Mouse (Mus musculus) heart, postnatal 0 days (tissue): ENCODE data around the gene Scamp5.

ENCODE experiments used
- CTCF ChIP-seq: IDR thresholded peaks from 2 replicates; pipeline ENCODE4 v1.5.1; 2016; ENCODE audit warnings: antibody characterized with exemption, control low read depth, low read depth
- EP300 ChIP-seq: IDR thresholded peaks from 2 replicates; pipeline ENCODE4 v1.6.1; 2016; ENCODE audit warnings: antibody characterized with exemption, low read depth

DNA sequence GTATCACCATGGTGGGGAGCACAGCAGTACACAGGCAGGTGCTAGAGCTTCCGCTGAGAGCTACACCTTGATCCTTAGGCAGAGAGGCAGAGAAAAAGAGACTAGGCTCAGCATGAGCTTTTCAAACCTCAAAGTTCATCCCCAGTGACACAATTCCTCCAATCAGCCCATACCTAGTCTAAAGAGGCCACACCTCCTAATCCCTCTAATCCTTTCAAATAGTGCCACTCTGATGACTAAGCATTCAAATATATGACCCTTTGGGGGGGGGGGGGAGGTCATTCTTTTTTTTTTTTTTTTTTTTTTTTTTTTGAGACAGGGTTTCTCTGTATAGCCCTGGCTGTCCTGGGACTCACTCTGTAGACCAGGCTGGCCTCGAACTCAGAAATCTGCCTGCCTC is 69.1 kb downstream of the Scamp5 start:
- TF ChIP-seq CTCF (no peak), EP300 (no peak)
